Mouse (Mus musculus) midbrain, embryonic 16.5 days (tissue): ENCODE results near the gene Gdf10. TPM values are rescaled to one million over a fixed set of nuclear protein-coding genes. Genes with fewer than 3 reads are reported as not detected.
A peak's percentile ranks its signal among the peaks of the same experiment; 100 is the strongest.

Experiments
- ATAC-seq: fragments of 200-750 bp; cut with Nextera tagmentation; 2 replicates; pipeline ENCODE4 v1.8.0; 2017; ENCODE audit warnings: moderate TSS enrichment
- H3K27ac ChIP-seq: fragments of 300-500 bp; sonication (generic); 2 replicates; pipeline ENCODE4 v1.5.1; 2014; ENCODE audit warnings: mild to moderate bottlenecking, low read length, mixed read lengths
- H3K27me3 ChIP-seq: fragments of 300-500 bp; sonication (generic); 2 replicates; pipeline ENCODE4 v1.6.1; 2014; ENCODE audit warnings: low read depth, low read length, mixed read lengths; ENCODE audit not compliant: control insufficient read depth, insufficient read depth
- H3K36me3 ChIP-seq: fragments of 300-500 bp; sonication (generic); 2 replicates; pipeline ENCODE4 v1.6.1; 2014; ENCODE audit warnings: mild to moderate bottlenecking, low read length, moderate library complexity, mixed read lengths; ENCODE audit not compliant: control insufficient read depth, insufficient read depth
- H3K4me1 ChIP-seq: fragments of 300-500 bp; sonication (generic); 2 replicates; pipeline ENCODE4 v1.6.1; 2014; ENCODE audit warnings: mild to moderate bottlenecking, low read length, mixed read lengths; ENCODE audit not compliant: control insufficient read depth, insufficient read depth
- H3K4me2 ChIP-seq: fragments of 300-500 bp; sonication (generic); 2 replicates; pipeline ENCODE4 v1.6.1; 2014; ENCODE audit warnings: mild to moderate bottlenecking, low read length, mixed read lengths
- H3K4me3 ChIP-seq: fragments of 300-500 bp; sonication (generic); 2 replicates; pipeline ENCODE4 v1.5.1; 2014; ENCODE audit warnings: low read depth, mild to moderate bottlenecking, low read length, moderate library complexity, mixed read lengths
- H3K9ac ChIP-seq: fragments of 300-500 bp; sonication (generic); 2 replicates; pipeline ENCODE4 v1.6.1; 2014; ENCODE audit warnings: low read depth, low read length, mixed read lengths
- H3K9me3 ChIP-seq: fragments of 300-500 bp; sonication (generic); replicated peaks from 2 replicates; pipeline ENCODE4 v1.6.1; 2014; ENCODE audit warnings: mild to moderate bottlenecking, low read length, mixed read lengths; ENCODE audit not compliant: control insufficient read depth, poor library complexity, severe bottlenecking
- WGBS: fragments of 180-500 bp; shearing (Covaris S2); extraction: QIAGEN DNeasy Blood & Tissue Kit; methylation state at CpG from one replicate; pipeline ENCODE4 v1.1.7; 2014; 5-methylcytosine and 5-hydroxymethylcytosine counted together
- polyA plus RNA-seq: library from polyadenylated mRNA; unstranded; fragments of >200 nt; fragmentation: Nextera tagmentation; extraction: Ambion mirVana; gene quantifications from 2 replicates; pipeline ENCODE4 v1.2.1, GENCODE M21; 2015

The Gdf10 gene
- polyA plus RNA-seq, 1 experiment from 2014 or later = 4.4 TPM

GRCm38 (mm10) chr14:33931853-33932252, 8.5 kb downstream of the Gdf10 start:
- no peak overlapping the region for H3K4me3 ChIP-seq
- no peaks in the 10 kb centered on the region for H3K9me3 ChIP-seq
- no peak for ATAC-seq
- no peak overlapping the region for H3K27ac ChIP-seq
- H3K27me3 ChIP-seq = peaks cover 4% of the 10 kb centered on the region; the same call in 1 of the 2 replicates
- no peak overlapping the region for H3K4me2 ChIP-seq
- no peaks in the 10 kb centered on the region for H3K36me3 ChIP-seq
- H3K9ac ChIP-seq = no peak overlapping the region
- H3K4me1 ChIP-seq = no peaks in the 10 kb centered on the region
- 70% methylated on average over 17 of the region's 17 CpGs for WGBS

DNA sequence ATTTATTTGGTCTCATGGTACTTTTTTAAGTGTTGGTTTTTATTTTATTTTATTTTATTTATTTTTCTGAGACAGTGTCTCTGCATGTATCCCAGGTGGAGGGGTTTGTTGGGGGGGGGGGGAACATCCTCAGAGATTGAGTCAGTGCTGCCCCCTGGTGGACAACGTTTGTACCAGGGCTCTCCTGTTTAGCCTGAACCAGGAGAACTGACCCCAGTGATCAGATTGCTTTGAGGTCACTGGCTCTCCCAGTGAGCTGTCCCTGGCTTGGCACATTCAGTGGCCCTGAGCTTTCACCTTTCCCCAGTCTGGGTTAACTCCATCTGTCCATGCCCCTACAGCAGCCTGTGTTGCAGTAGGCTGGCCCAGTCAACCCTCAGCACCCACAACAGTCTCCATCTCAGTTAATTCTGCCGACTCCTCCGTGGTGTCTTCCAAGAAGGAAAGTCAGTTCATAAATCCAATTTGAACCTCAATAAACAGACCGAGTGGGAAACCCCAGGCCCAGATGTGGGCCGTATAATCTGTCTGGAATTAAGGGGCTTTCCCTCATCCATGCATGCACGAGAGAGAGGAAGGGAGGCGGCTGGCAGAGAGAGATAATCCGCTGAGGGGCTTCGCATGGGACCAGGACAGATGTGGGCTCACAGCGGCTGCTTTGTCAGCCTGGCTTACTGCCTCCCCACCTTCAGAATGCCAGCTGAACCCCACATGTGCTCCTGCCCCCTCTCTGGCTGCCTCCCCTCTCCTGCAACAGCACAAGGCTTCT, 9.7 kb downstream of the Gdf10 start:
- H3K4me3 ChIP-seq = no peak overlapping the region
- H3K4me1 ChIP-seq = no peaks in the 10 kb centered on the region
- no peaks in the 10 kb centered on the region for H3K9me3 ChIP-seq
- peak; percentile 42; the same call in 1 of the 2 replicates for ATAC-seq
- H3K9ac ChIP-seq = no peak overlapping the region
- H3K27me3 ChIP-seq = peaks cover 4% of the 10 kb centered on the region; the same call in 1 of the 2 replicates
- H3K36me3 ChIP-seq = no peaks in the 10 kb centered on the region
- WGBS = 55% methylated on average over 10 of the region's 10 CpGs
- no peak overlapping the region for H3K27ac ChIP-seq
- H3K4me2 ChIP-seq = no peak overlapping the region

DNA sequence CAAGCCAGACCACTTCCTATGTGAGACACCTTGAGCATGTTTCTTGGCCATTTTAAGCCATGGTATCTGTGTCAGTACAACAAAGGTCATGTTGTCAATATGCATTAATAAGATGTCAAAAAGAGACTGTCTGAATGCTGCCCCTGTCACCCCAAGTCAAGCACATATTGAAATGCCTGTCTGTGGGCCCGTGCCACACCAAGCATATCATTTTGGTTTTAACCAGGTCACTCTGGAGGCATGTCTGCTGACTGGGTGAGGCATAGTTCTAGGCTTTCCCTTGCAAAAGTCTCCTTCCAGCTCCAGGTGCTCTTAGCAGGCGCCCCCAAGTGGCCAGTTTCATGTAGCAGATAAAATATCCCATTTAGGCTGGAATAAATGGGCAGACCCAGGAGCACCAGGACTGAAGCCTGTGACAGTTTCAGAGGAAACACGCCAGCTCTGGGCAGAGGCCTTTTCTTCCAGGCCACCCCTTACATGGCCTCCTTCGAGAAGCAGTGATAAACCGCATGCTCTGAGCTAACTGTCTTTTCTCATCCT, 10.5 kb downstream of the Gdf10 start:
- H3K4me1 ChIP-seq = no peaks in the 10 kb centered on the region
- H3K27me3 ChIP-seq = peaks cover 4% of the 10 kb centered on the region; the same call in 1 of the 2 replicates
- ATAC-seq = peak; percentile 36; the same call in 1 of the 2 replicates
- H3K9ac ChIP-seq = no peak overlapping the region
- WGBS = 39% methylated on average over 5 of the region's 5 CpGs
- no peaks in the 10 kb centered on the region for H3K9me3 ChIP-seq
- no peak overlapping the region for H3K4me3 ChIP-seq
- no peak overlapping the region for H3K4me2 ChIP-seq
- no peaks in the 10 kb centered on the region for H3K36me3 ChIP-seq
- no peak overlapping the region for H3K27ac ChIP-seq

- WGBS = 28% methylated on average over 9 of the region's 9 CpGs
- no peaks in the 10 kb centered on the region for H3K36me3 ChIP-seq
- H3K27me3 ChIP-seq = no peaks in the 10 kb centered on the region
- H3K27ac ChIP-seq = no peak overlapping the region
- H3K4me1 ChIP-seq = no peaks in the 10 kb centered on the region
- H3K4me3 ChIP-seq = no peak overlapping the region
- H3K9ac ChIP-seq = no peak overlapping the region
- no peak for ATAC-seq
- H3K9me3 ChIP-seq = no peaks in the 10 kb centered on the region
- H3K4me2 ChIP-seq = peak overlapping the region; percentile 24; the same call in 1 of the 2 replicates
Measured at GRCm38 (mm10) chr14:33939117-33939516, 15.7 kb downstream of the Gdf10 start.

DNA sequence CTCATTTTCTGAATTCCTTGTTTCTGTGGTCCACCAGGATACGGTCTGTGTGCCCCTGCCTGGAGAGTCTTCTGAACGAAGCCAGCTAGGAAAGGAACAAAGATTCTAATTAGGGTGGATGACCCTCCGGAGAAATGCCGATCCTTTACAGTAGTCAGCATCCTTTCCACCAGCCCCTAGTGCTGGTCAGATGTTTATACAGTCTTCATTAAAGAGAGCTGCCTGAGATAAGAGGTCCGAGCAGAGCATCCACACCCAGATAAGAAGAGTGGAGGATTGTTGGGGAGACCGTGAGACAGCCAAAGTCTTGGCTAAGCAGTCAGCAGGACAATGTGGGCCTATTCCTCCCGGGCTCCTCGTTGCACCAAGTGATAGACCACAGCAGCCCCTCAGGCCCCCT, 17.4 kb downstream of the Gdf10 start, which contains the start of gene Gdf2:
Gene Gdf2 (plus strand): TSS at position 301 of the 400 bp plus-strand sequence.
- H3K4me1 ChIP-seq = no peaks in the 10 kb centered on the region
- no peak within 1 kb of the TSS for H3K27ac ChIP-seq
- no peak within 1 kb of the TSS for H3K4me2 ChIP-seq
- whole genome bisulfite sequencing = 76% methylated on average over 8 of the region's 8 CpGs
- H3K9ac ChIP-seq = no peak within 1 kb of the TSS
- H3K36me3 ChIP-seq = no peaks in the 10 kb centered on the region
- no peaks in the 10 kb centered on the region for H3K9me3 ChIP-seq
- ATAC-seq = no peak
- H3K4me3 ChIP-seq = no peak within 1 kb of the TSS
- H3K27me3 ChIP-seq = no peaks in the 10 kb centered on the region

DNA sequence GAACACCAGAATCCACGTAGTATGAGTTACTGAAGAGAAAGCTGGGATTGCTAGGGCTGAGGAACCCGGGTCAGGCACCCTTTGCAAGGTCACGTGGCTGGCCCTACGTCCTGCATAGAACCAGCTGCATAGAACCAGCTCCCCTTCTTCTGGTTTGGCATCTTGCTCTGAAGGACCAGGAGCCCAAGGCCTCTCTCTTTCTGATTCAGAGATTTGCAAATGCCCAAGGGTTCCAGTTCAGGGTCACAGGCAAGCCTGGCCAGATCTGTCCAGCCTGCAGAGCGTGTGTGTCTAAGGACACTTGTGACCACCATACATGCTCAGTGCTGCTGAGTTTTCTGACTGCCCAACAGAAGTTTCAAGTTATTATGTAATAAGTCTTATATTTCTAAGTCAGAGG, 18.8 kb downstream of the Gdf10 start:
- H3K27me3 ChIP-seq = no peaks in the 10 kb centered on the region
- no peak overlapping the region for H3K4me2 ChIP-seq
- no peaks in the 10 kb centered on the region for H3K9me3 ChIP-seq
- H3K27ac ChIP-seq = no peak overlapping the region
- H3K9ac ChIP-seq = no peak overlapping the region
- 76% methylated on average over 5 of the region's 5 CpGs for WGBS
- H3K36me3 ChIP-seq = no peaks in the 10 kb centered on the region
- no peak overlapping the region for H3K4me3 ChIP-seq
- ATAC-seq = no peak
- H3K4me1 ChIP-seq = no peaks in the 10 kb centered on the region

DNA sequence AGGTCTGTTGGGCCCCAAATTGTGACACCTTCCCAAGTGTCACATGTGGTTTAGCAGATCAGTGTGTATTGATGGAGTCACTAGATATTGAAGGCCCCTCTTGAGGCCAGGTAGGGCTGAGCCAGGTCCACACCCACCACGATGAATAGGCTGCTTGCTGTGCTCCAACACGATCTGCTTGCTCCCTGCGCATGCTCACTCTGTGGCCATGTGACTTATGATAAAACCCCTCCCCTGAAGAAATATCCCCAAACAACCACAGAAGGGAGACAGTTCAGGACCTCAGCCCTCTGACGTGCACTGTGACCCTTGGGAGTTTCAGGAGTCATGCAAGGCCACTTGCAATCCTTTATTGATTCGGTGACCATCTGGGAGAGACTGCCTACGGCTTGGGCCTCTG, 22.7 kb downstream of the Gdf10 start:
- WGBS = 82% methylated on average over 6 of the region's 6 CpGs
- ATAC-seq = no peak

DNA sequence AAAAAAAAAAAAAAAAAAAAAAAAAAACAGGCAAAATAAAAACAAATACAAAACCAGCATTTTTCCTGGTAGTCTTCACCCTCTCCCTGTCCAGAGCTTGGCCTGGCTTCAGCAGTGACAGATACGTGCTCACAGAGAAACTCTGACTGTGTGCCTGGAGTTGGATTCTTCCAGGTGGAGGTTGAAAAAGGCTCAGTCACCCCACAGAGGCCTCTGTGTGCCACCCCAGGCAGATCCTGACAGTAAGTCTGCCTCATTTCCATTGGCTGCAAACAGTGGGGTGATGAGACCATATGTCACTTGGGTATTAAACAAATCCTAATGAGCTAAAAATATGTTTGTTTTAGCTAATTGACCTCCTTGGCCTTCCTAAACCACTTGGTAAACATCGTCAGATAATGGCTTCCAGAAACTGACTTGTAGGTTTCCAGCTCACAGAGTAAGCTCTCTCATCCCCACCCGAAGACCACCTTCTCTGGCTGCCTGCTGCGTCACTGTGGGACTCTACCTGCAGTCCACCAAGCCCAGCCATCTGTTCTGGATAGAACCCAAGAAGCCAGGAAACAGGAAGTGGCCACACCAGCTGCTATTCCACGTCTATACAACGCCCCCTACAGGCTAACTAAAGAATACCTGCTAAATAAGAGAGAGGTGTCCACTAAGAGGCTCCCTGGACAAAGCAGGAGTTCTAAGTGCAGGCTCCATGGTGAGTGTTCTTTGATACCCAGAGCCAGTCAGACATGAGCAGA, 29.0 kb downstream of the Gdf10 start:
- Histone ChIP-seq H3K27me3 (no peaks in the 10 kb centered on the region), H3K4me2 (no peak overlapping the region), H3K36me3 (no peaks in the 10 kb centered on the region), H3K4me1 (no peaks in the 10 kb centered on the region), H3K9ac (no peak overlapping the region), H3K4me3 (no peak overlapping the region), H3K27ac (no peak overlapping the region), H3K9me3 (no peaks in the 10 kb centered on the region)
- WGBS = 62% methylated on average over 6 of the region's 6 CpGs
- no peak for ATAC-seq

More for the DNA sequence above, 22.7 kb downstream of the Gdf10 start:
- Histone ChIP-seq H3K4me1 (no peaks in the 10 kb centered on the region), H3K4me2 (no peak overlapping the region), H3K9me3 (no peaks in the 10 kb centered on the region), H3K27me3 (no peaks in the 10 kb centered on the region), H3K4me3 (no peak overlapping the region), H3K27ac (no peak overlapping the region), H3K36me3 (no peaks in the 10 kb centered on the region), H3K9ac (no peak overlapping the region)

DNA sequence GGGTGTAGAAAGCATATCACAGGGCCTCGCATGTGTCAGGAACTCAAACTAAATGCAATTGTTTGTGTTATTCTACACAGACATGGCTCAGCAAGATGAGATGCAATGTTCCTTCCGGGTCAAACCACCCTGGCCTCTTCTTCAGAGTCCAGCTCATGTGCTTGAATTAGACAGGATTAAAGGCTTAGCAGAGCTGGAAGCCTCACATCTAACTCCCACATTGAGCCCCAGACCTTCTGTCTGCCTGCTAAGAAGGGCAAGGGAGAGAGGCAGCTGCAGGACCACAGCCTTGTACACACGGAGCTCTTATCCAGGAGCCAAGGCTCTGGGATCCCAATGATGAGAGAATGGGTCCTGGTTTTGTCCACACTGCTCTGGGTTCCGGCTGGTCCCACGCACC, 30.4 kb downstream of the Gdf10 start, which contains the start of gene Rbp3:
Gene Rbp3 (plus strand): TSS at position 243 of the 400 bp plus-strand sequence.
- Histone ChIP-seq H3K27me3 (no peaks in the 10 kb centered on the region), H3K4me1 (no peaks in the 10 kb centered on the region), H3K4me2 (no peak within 1 kb of the TSS), H3K27ac (no peak within 1 kb of the TSS), H3K9ac (no peak within 1 kb of the TSS), H3K36me3 (no peaks in the 10 kb centered on the region), H3K4me3 (no peak within 1 kb of the TSS), H3K9me3 (no peaks in the 10 kb centered on the region)
- no peak for ATAC-seq
- 62% methylated on average over 5 of the region's 5 CpGs for WGBS
